Mouse (Mus musculus) intestine, embryonic 15.5 days (tissue): Measurements from ENCODE around the gene Bicd2. TPM values are rescaled to one million over a fixed set of nuclear protein-coding genes. Genes with fewer than 3 reads are reported as not detected.

Experiments used
- ATAC-seq: fragments of 200-750 bp; cut with Nextera tagmentation; 2 replicates; pipeline ENCODE4 v1.8.0; 2017; ENCODE audit warnings: moderate TSS enrichment, moderate library complexity
- H3K27ac ChIP-seq: fragments of 300-500 bp; sonication (generic); 2 replicates; pipeline ENCODE4 v1.5.1; 2015; ENCODE audit warnings: mild to moderate bottlenecking, inconsistent platforms
- H3K27me3 ChIP-seq: fragments of 300-500 bp; sonication (generic); replicated peaks from 2 replicates; pipeline ENCODE4 v1.6.1; 2015; ENCODE audit warnings: inconsistent platforms
- H3K36me3 ChIP-seq: fragments of 300-500 bp; sonication (generic); 2 replicates; pipeline ENCODE4 v1.6.1; 2015; ENCODE audit warnings: inconsistent platforms
- H3K4me1 ChIP-seq: fragments of 300-500 bp; sonication (generic); replicated peaks from 2 replicates; pipeline ENCODE4 v1.6.1; 2015; ENCODE audit warnings: inconsistent platforms
- H3K4me2 ChIP-seq: fragments of 300-500 bp; sonication (generic); replicated peaks from 2 replicates; pipeline ENCODE4 v1.6.1; 2015; ENCODE audit warnings: mild to moderate bottlenecking, inconsistent platforms
- H3K4me3 ChIP-seq: fragments of 300-500 bp; sonication (generic); replicated peaks from 2 replicates; pipeline ENCODE4 v1.5.1; 2015; ENCODE audit warnings: inconsistent platforms
- H3K9ac ChIP-seq: fragments of 300-500 bp; sonication (generic); 2 replicates; pipeline ENCODE4 v1.6.1; 2015; ENCODE audit warnings: inconsistent platforms
- H3K9me3 ChIP-seq: fragments of 300-500 bp; sonication (generic); 2 replicates; pipeline ENCODE4 v1.6.1; 2016; ENCODE audit warnings: inconsistent platforms
- WGBS: fragments of 180-500 bp; shearing (Covaris S2); methylation state at CpG from one replicate; pipeline ENCODE4 v1.1.7; 2015; 5-methylcytosine and 5-hydroxymethylcytosine counted together
- polyA plus RNA-seq: library from polyadenylated mRNA; unstranded; fragments of >200 nt; fragmentation: Nextera tagmentation; extraction: Ambion mirVana; gene quantifications from 2 replicates; pipeline ENCODE4 v1.2.1, GENCODE M21; 2015

Gene Bicd2
- polyA plus RNA-seq, 1 experiment from 2014 or later = 19.5 TPM

GRCm38 (mm10) chr13:49353422-49353821, 12.0 kb downstream of the Bicd2 start:
- no peak for ATAC-seq
- no peak overlapping the region for H3K27ac ChIP-seq
- 0 out of 2 replicates have a peak, but pooled peaks cover 3% of the 10 kb centered on the region for H3K4me1 ChIP-seq
- H3K36me3 ChIP-seq = no peaks in the 10 kb centered on the region
- no peak overlapping the region for H3K4me3 ChIP-seq
- no peaks in the 10 kb centered on the region for H3K27me3 ChIP-seq
- H3K4me2 ChIP-seq = no peak overlapping the region
- no peaks in the 10 kb centered on the region for H3K9me3 ChIP-seq
- no peak overlapping the region for H3K9ac ChIP-seq

GRCm38 (mm10) chr13:49353991-49354507, 12.7 kb downstream of the Bicd2 start:
- Histone ChIP-seq H3K27ac (no peak overlapping the region), H3K27me3 (no peaks in the 10 kb centered on the region), H3K4me1 (0 out of 2 replicates have a peak, but pooled peaks cover 3% of the 10 kb centered on the region), H3K4me2 (no peak overlapping the region), H3K9me3 (no peaks in the 10 kb centered on the region), H3K36me3 (no peaks in the 10 kb centered on the region), H3K9ac (no peak overlapping the region), H3K4me3 (no peak overlapping the region)
- no peak for ATAC-seq
- WGBS = 70% methylated on average over 5 of the region's 5 CpGs

DNA sequence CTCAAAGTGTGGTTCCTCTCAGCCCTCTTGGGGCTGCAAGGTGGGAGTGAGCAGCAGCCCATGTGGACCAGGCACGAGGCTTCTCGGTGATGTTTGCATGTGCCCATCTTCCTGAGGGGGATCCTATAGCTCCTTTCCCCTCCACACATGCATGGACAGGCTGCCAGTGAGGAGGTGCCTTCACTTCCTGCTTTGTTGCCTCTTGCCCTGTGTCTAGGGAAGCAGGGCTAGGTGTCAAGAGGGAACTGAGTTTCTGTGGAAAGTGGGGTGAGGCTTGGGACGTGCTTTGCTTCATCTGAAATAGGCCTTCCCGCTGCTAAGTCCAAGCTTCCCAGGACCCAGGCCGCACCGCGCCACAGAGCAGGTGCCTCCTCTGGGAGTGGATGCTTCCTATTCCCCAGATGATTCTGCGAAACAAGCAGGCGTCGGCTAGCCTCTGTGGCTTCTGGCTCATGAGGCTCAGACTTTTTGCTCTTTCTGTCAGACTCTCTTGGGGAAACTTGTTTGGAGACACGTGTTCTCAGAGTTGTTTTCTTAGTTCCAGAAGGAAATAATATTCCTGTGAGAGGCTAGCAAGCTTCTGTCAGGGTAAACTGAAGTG, 14.2 kb downstream of the Bicd2 start:
- H3K4me2 ChIP-seq = no peak overlapping the region
- H3K4me1 ChIP-seq = 0 out of 2 replicates have a peak, but pooled peaks cover 3% of the 10 kb centered on the region
- 79% methylated on average over 11 of the region's 11 CpGs for WGBS

DNA sequence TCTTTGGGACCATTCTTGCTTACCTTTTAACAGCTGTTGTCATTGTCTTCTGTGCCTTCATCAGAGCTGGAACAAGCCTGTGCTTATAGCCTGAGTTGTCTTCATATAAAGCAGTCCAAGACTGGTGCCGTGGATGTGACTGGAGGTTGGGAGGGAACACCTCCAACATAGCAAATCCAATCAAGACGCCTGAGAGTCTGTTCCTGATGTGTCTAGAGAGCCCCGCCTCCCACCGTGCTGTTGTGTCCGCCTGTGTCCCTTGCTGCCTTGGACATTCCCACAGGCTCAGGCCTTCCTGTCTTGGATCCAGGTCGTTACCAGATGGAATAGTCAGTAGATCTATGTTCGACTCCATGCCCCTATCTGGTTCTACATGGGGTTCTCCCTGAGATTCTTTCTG, 14.7 kb downstream of the Bicd2 start:
- WGBS = 90% methylated on average over 7 of the region's 7 CpGs
- Histone ChIP-seq H3K9me3 (no peaks in the 10 kb centered on the region), H3K9ac (no peak overlapping the region), H3K27ac (no peak overlapping the region), H3K4me2 (no peak overlapping the region), H3K4me1 (peaks cover 7% of the 10 kb centered on the region), H3K27me3 (no peaks in the 10 kb centered on the region), H3K36me3 (no peaks in the 10 kb centered on the region), H3K4me3 (no peak overlapping the region)
- ATAC-seq = no peak

More for the DNA sequence above, 14.2 kb downstream of the Bicd2 start:
- ATAC-seq = no peak
- Histone ChIP-seq H3K4me3 (no peak overlapping the region), H3K27ac (no peak overlapping the region), H3K9me3 (no peaks in the 10 kb centered on the region), H3K36me3 (no peaks in the 10 kb centered on the region), H3K9ac (no peak overlapping the region), H3K27me3 (no peaks in the 10 kb centered on the region)

- Histone ChIP-seq H3K27ac (no peak overlapping the region), H3K9ac (no peak overlapping the region), H3K4me1 (peaks cover 12% of the 10 kb centered on the region), H3K4me3 (no peak overlapping the region), H3K4me2 (no peak overlapping the region), H3K9me3 (no peaks in the 10 kb centered on the region), H3K27me3 (no peaks in the 10 kb centered on the region), H3K36me3 (no peaks in the 10 kb centered on the region)
- WGBS = 94% methylated on average over 8 of the region's 8 CpGs
- ATAC-seq = no peak
Observed at GRCm38 (mm10) chr13:49357367-49358026, 16.1 kb downstream of the Bicd2 start.

GRCm38 (mm10) chr13:49358184-49358583, 16.8 kb downstream of the Bicd2 start:
- H3K36me3 ChIP-seq = no peaks in the 10 kb centered on the region
- H3K27me3 ChIP-seq = no peaks in the 10 kb centered on the region
- no peak overlapping the region for H3K27ac ChIP-seq
- ATAC-seq = no peak
- no peak overlapping the region for H3K4me2 ChIP-seq
- no peak overlapping the region for H3K9ac ChIP-seq
- H3K4me1 ChIP-seq = peaks cover 13% of the 10 kb centered on the region
- no peaks in the 10 kb centered on the region for H3K9me3 ChIP-seq
- no peak overlapping the region for H3K4me3 ChIP-seq
- WGBS = 80% methylated on average over 3 of the region's 3 CpGs

DNA sequence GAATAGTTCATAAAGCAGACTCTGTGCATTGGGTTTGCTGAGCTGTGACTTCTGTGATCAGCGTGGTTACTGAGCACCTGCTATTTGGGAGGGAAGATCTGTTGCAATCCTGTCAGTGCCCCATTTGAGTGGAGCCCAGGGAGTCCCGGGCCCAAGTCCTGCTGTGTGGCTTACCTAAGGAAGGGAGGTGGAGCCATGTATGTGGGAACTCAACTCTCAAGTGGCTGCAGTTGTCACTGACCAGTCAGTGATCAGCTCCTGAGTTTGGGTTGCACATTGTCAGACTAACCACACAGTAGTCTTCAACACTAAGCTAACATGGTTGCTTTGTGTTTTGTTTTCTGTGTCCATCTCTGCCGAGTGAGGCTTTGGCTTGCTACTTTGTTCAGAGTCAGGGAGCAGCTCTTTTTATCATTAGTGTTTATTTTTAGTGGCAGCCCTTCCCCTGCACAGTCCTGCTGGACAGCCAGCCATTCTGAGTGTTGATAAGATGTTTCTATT, 19.6 kb downstream of the Bicd2 start:
- Histone ChIP-seq H3K4me1 (peaks cover 13% of the 10 kb centered on the region), H3K4me3 (no peak overlapping the region), H3K27ac (0 out of 2 replicates have a peak overlapping the region, but pooled peaks have one; percentile 1), H3K27me3 (no peaks in the 10 kb centered on the region), H3K36me3 (no peaks in the 10 kb centered on the region), H3K9me3 (no peaks in the 10 kb centered on the region), H3K9ac (no peak overlapping the region), H3K4me2 (no peak overlapping the region)
- WGBS = 15% methylated on average over 3 of the region's 3 CpGs
- ATAC-seq = no peak

DNA sequence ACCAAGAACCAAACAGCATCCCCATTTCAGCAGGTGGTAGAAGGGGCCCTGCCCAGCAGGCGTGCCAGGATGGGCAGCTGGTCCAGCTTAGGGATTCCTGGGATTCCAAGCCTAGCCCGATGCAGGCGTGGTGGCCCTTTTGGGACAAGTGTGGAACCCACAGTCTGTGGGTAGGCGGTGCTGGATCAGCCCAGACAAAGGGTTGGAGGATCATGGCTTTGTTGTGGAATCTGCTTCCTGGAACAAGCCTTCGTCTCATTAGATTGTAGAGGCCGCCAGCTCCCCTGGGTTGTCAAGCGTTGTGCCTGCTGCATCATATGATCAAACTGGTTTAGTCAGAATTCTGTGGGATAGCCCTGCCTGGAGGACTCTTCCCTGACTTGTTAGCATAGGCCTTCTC, 21.0 kb downstream of the Bicd2 start:
- ATAC-seq = peak; percentile 17; the same call in 1 of the 2 replicates
- Histone ChIP-seq H3K36me3 (no peaks in the 10 kb centered on the region), H3K27ac (no peak overlapping the region), H3K9me3 (no peaks in the 10 kb centered on the region), H3K4me3 (no peak overlapping the region), H3K9ac (no peak overlapping the region), H3K4me2 (no peak overlapping the region), H3K27me3 (no peaks in the 10 kb centered on the region), H3K4me1 (peaks cover 13% of the 10 kb centered on the region)
- WGBS = 77% methylated on average over 7 of the region's 7 CpGs

DNA sequence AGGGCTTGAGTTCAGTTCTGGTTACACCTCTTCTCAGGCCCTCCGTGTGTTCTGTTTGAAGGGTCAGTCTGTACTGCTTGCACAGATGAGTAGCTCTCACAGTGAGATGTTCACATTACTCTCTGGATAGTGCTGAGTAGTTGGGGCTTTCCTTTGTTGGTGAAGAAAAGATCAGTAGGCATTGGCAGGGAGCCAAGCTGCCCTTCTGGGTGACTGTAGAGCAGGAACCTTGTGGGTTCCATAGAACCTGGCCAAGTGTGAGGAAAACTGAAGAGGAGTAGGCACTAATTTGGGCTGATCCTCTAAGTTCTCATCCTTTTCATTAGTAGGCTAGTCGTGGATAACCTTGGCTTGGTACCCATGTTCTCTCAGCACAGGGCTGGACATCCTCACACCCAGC, 21.4 kb downstream of the Bicd2 start:
- Histone ChIP-seq H3K27me3 (no peaks in the 10 kb centered on the region), H3K9ac (no peak overlapping the region), H3K9me3 (no peaks in the 10 kb centered on the region), H3K4me1 (peaks cover 13% of the 10 kb centered on the region), H3K27ac (no peak overlapping the region), H3K36me3 (no peaks in the 10 kb centered on the region), H3K4me3 (no peak overlapping the region), H3K4me2 (no peak overlapping the region)
- 85% methylated on average over 2 of the region's 2 CpGs for WGBS
- ATAC-seq = no peak; the same call in 1 of the 2 replicates

DNA sequence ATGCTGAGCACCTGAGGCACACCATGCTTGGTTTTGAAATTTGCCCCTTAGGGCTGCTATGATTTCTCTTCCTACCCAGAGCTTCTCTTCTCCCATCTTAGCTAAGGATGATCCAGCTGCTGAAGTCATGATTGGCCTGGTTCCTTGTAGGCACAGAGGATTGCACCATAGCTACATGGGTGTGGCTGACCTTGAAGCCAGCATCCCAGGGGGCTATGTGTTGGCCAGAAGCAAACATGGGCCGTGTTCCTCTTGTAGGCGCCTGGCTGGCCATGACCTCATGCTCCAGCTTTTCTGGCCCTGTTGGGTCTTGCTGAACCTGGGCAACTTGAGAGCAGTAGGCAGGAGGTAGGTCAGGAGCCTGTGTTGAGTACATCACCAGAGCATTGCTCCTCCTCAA, 23.3 kb downstream of the Bicd2 start:
- H3K9me3 ChIP-seq = no peaks in the 10 kb centered on the region
- 0 out of 2 replicates have a peak, but pooled peaks cover 4% of the 10 kb centered on the region for H3K36me3 ChIP-seq
- no peak overlapping the region for H3K27ac ChIP-seq
- no peaks in the 10 kb centered on the region for H3K27me3 ChIP-seq
- WGBS = 64% methylated on average over 2 of the region's 2 CpGs
- no peak for ATAC-seq
- no peak overlapping the region for H3K4me3 ChIP-seq
- peaks cover 13% of the 10 kb centered on the region for H3K4me1 ChIP-seq
- H3K9ac ChIP-seq = no peak overlapping the region
- no peak overlapping the region for H3K4me2 ChIP-seq

DNA sequence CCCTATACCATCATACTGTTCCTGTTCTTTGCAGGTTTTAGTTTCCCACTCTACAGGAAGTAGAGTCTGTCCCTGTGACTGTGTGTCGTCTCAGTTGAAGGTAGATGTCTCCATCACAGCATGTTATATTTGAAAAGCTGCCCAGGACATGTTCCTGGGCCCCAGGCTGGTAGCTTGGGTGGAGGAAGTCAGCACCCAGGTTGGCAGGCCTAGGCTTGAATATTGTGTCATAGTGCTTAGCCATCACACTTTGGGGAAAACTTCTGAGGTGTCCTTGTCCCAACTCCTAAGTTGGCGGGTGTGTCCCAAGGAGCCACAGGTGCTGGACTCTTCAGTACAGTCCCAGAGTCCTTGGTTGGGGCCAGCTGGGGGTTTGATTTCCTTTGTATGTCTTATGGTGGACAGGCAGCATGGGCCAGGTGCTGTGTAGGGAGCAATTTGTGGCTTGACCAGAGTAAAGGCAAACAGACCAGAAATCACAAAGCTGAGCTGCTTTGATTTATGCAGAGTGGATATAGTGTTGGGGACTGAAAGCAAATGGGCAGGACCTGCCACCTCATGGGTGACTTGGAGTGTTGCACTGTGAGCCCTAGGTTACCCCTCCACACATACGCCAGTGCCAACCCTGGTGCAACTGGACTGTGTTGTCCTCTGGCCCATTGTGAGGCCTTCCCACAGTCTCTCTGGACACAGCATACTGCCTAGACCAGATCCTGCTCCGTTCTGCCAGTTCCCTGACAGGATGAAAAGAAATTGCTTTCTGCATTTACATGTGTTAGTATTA, 26.5 kb downstream of the Bicd2 start:
- Histone ChIP-seq H3K4me2 (no peak overlapping the region), H3K9ac (no peak overlapping the region), H3K36me3 (0 out of 2 replicates have a peak, but pooled peaks cover 5% of the 10 kb centered on the region), H3K4me1 (peaks cover 15% of the 10 kb centered on the region), H3K27ac (no peak overlapping the region), H3K4me3 (no peak overlapping the region), H3K27me3 (no peaks in the 10 kb centered on the region), H3K9me3 (no peaks in the 10 kb centered on the region)
- no peak for ATAC-seq
- 78% methylated on average over 4 of the region's 4 CpGs for WGBS

GRCm38 (mm10) chr13:49369404-49369803, 28.0 kb downstream of the Bicd2 start:
- Histone ChIP-seq H3K4me2 (no peak overlapping the region), H3K9me3 (no peaks in the 10 kb centered on the region), H3K27ac (no peak overlapping the region), H3K9ac (no peak overlapping the region), H3K4me1 (peaks cover 14% of the 10 kb centered on the region), H3K36me3 (0 out of 2 replicates have a peak, but pooled peaks cover 5% of the 10 kb centered on the region), H3K27me3 (no peaks in the 10 kb centered on the region), H3K4me3 (no peak overlapping the region)
- 89% methylated on average over 10 of the region's 10 CpGs for WGBS
- ATAC-seq = no peak
